Mouse (Mus musculus): ENCODE measurements around the gene Aldh4a1. TPM values are rescaled to one million over a fixed set of nuclear protein-coding genes. Genes with fewer than 3 reads are reported as not detected.

Aldh4a1 gene
- total and polyA plus RNA-seq, 2 experiments from 2014 or later, result 24.9 to 47.7 TPM

DNA sequence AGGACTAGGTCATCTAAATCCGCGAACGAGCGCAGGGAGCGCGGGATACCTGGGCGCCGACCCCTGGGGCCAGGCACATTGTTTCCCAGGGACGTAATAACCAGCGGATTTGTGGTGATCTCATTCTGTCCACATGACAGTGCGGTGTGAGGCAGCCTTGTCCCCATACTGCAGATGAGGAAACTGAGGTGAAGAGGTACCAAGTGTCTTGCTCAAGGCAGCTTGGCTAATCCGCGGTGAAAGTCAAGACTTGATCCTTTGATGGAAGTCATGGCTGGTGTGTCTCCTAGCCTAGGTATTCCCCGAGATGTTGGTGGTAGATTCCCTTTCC lies 47.0 kb upstream of the Aldh4a1 start:
- WGBS, result 7% methylated on average over 14 of the region's 14 CpGs
- TF ChIP-seq CTCF (IDR thresholded peaks at IDR 0.05; ENCODE audit: low read depth) (no peak), EP300 (IDR thresholded peaks at IDR 0.05; ENCODE audit: low read depth) (no peak)
- ATAC-seq (ENCODE audit: insufficient read depth, low read depth) (no peak), DNase-seq (ENCODE audit: low spot score) (peak; percentile 30)
- H3K27ac ChIP-seq (ENCODE audit: low read depth), result peak overlapping the region; percentile 84
- no peaks in the 10 kb centered on the region for H3K36me3 ChIP-seq (replicated peaks; ENCODE audit: control insufficient read depth, insufficient read depth, low read length)
- H3K9me3 ChIP-seq (replicated peaks; ENCODE audit: control insufficient read depth, low read length), result no peaks in the 10 kb centered on the region
- H3K27me3 ChIP-seq (ENCODE audit: control insufficient read depth, insufficient read depth, low read length), result no peaks in the 10 kb centered on the region
- peak overlapping the region; percentile 81 for H3K9ac ChIP-seq (replicated peaks; ENCODE audit: low read depth, low read length)
- peak overlapping the region; percentile 73 for H3K4me3 ChIP-seq (ENCODE audit: low read depth, low read length)
- peak overlapping the region; percentile 95 for H3K4me2 ChIP-seq (ENCODE audit: low read depth, low read length)
- peaks cover 27% of the 10 kb centered on the region for H3K4me1 ChIP-seq (ENCODE audit: control insufficient read depth, insufficient read depth)

DNA sequence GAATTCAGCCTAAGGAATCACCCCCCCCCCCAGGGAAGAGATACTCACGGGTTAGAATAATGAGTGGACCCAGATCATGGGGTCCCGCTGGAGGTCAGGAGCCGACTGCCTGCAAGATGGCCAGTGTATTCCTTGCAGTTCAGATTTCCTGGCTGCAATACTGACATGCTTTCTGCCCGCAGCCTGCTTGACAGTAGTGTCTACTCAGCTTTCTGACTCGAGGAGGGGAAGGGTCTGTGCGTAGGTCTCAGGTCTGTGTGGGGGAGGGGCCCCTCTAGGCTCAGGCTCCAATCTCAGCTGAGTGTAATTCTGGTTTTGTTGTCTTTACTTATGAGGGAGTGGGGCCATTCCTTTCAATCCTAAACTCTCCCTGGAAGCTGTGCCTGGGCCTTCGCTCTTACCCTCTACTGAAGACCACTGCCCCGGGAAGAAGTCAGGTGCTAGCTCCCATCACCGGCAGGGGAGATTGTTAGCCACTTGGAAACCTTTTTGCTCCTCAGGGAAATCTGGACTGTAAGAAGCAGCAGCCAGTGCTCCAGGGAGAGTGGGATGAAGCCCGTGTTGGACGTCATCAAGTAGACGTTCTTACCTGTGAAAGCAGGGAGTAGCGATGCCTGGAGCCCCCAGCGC lies 46.3 kb upstream of the Aldh4a1 start:
- H3K27ac ChIP-seq (ENCODE audit: low read depth), result no peak overlapping the region
- ATAC-seq (ENCODE audit: insufficient read depth, low read depth), result no peak

DNA sequence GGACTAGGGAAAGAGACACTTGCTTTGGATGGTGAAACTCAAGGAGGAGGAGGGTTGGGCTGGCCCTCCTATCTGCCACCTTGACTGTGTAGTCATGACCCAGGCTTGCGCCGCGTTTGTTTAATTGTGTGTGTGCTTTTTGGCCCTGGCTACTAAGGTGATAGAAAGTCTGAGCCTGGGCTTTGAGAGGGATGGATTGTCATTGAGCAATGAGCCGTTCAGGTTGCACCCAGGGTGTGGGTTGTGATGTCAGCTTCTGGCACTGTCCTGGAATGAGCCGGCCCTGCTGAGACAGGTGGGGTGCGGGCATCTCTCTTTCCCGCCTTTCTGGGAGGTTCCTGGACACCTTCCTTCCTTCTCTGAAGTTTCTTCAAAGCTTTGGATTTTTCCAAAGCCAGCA lies 45.7 kb upstream of the Aldh4a1 start:
- Histone ChIP-seq H3K27ac (ENCODE audit: low read depth) (no peak overlapping the region), H3K9ac (replicated peaks; ENCODE audit: low read depth, low read length) (no peak overlapping the region), H3K27me3 (ENCODE audit: control insufficient read depth, insufficient read depth, low read length) (no peaks in the 10 kb centered on the region), H3K4me1 (ENCODE audit: control insufficient read depth, insufficient read depth) (peaks cover 38% of the 10 kb centered on the region), H3K4me2 (ENCODE audit: low read depth, low read length) (peak overlapping the region; percentile 95), H3K36me3 (replicated peaks; ENCODE audit: control insufficient read depth, insufficient read depth, low read length) (no peaks in the 10 kb centered on the region), H3K4me3 (ENCODE audit: low read depth, low read length) (peak overlapping the region; percentile 73), H3K9me3 (replicated peaks; ENCODE audit: control insufficient read depth, low read length) (no peaks in the 10 kb centered on the region)
- ATAC-seq (ENCODE audit: insufficient read depth, low read depth), result no peak
- TF ChIP-seq CTCF (IDR thresholded peaks at IDR 0.05; ENCODE audit: low read depth) (no peak), EP300 (IDR thresholded peaks at IDR 0.05; ENCODE audit: low read depth) (no peak)
- no peak for DNase-seq (ENCODE audit: low spot score)
- WGBS, result 73% methylated on average over 7 of the region's 7 CpGs

More for the DNA sequence above, 46.3 kb upstream of the Aldh4a1 start:
- Histone ChIP-seq H3K27me3 (ENCODE audit: control insufficient read depth, insufficient read depth, low read length) (no peaks in the 10 kb centered on the region), H3K36me3 (replicated peaks; ENCODE audit: control insufficient read depth, insufficient read depth, low read length) (no peaks in the 10 kb centered on the region), H3K9me3 (replicated peaks; ENCODE audit: control insufficient read depth, low read length) (no peaks in the 10 kb centered on the region), H3K4me1 (ENCODE audit: control insufficient read depth, insufficient read depth) (peaks cover 33% of the 10 kb centered on the region), H3K9ac (replicated peaks; ENCODE audit: low read depth, low read length) (0 out of 2 replicates have a peak overlapping the region, but pooled peaks have one; percentile 81), H3K4me2 (ENCODE audit: low read depth, low read length) (peak overlapping the region; percentile 95), H3K4me3 (ENCODE audit: low read depth, low read length) (peak overlapping the region; percentile 73)
- DNase-seq (ENCODE audit: low spot score), result no peak
- no peak for TF ChIP-seq CTCF (IDR thresholded peaks at IDR 0.05; ENCODE audit: low read depth)
- TF ChIP-seq EP300 (IDR thresholded peaks at IDR 0.05; ENCODE audit: low read depth), result no peak
- WGBS, result 52% methylated on average over 14 of the region's 14 CpGs

DNA sequence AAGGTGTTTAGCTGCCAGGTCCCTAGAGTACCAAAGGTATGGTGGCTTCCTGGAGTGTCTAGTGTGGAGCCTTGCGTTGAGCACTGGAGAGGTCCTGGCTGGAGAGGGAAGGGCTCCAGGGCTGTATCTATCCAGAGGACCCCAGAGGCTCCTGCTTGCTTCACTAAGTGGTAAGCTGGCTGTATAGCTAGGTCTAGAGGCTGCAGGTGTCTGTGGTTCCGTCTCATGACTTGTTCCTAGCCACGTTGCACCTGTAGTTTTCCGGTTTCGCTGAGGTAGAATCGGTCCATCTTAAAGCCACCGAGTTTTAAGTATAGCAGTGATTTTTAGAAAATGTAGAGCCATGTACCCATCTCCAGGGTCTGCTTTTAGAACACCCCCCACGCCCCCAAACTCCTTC lies 44.3 kb upstream of the Aldh4a1 start:
- Histone ChIP-seq H3K4me2 (ENCODE audit: low read depth, low read length) (peak overlapping the region; percentile 49), H3K9me3 (replicated peaks; ENCODE audit: control insufficient read depth, low read length) (no peaks in the 10 kb centered on the region), H3K4me1 (ENCODE audit: control insufficient read depth, insufficient read depth) (peaks cover 41% of the 10 kb centered on the region), H3K4me3 (ENCODE audit: low read depth, low read length) (no peak overlapping the region), H3K9ac (replicated peaks; ENCODE audit: low read depth, low read length) (no peak overlapping the region), H3K27me3 (ENCODE audit: control insufficient read depth, insufficient read depth, low read length) (no peaks in the 10 kb centered on the region), H3K36me3 (replicated peaks; ENCODE audit: control insufficient read depth, insufficient read depth, low read length) (no peaks in the 10 kb centered on the region), H3K27ac (ENCODE audit: low read depth) (peak overlapping the region; percentile 87; the same call in 1 of the 2 replicates)
- TF ChIP-seq CTCF (IDR thresholded peaks at IDR 0.05; ENCODE audit: low read depth), result no peak
- TF ChIP-seq EP300 (IDR thresholded peaks at IDR 0.05; ENCODE audit: low read depth), result no peak
- ATAC-seq (ENCODE audit: insufficient read depth, low read depth) (no peak), DNase-seq (ENCODE audit: low spot score) (peak; percentile 2)
- WGBS, result 82% methylated on average over 8 of the region's 8 CpGs

DNA sequence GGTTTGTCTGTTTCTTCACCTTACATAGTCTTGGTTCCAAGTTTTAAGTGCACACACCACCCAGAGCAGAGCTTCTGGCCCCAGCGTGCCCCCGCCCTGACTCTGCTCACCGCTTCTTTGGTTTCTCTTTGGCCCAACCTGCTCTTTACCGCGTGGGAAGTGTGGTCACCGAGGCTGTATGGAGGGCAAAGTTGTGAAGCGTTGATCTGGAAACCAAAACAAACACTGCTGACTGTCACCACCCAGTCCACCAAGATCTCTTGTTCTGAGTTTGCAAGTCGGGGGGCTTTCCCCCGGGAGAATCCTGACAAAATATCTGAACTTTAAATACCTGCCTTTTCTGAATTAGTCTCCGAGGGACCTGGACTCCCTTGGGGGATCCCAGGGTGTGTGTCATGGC lies 43.7 kb upstream of the Aldh4a1 start:
- peak; percentile 16 for DNase-seq (ENCODE audit: low spot score)
- TF ChIP-seq EP300 (IDR thresholded peaks at IDR 0.05; ENCODE audit: low read depth) (no peak), CTCF (IDR thresholded peaks at IDR 0.05; ENCODE audit: low read depth) (no peak)
- WGBS, result 36% methylated on average over 10 of the region's 10 CpGs
- H3K36me3 ChIP-seq (replicated peaks; ENCODE audit: control insufficient read depth, insufficient read depth, low read length), result no peaks in the 10 kb centered on the region
- no peaks in the 10 kb centered on the region for H3K9me3 ChIP-seq (replicated peaks; ENCODE audit: control insufficient read depth, low read length)
- H3K9ac ChIP-seq (replicated peaks; ENCODE audit: low read depth, low read length), result no peak overlapping the region
- H3K27me3 ChIP-seq (ENCODE audit: control insufficient read depth, insufficient read depth, low read length), result no peaks in the 10 kb centered on the region
- ATAC-seq (ENCODE audit: insufficient read depth, low read depth), result no peak
- no peak overlapping the region for H3K4me3 ChIP-seq (ENCODE audit: low read depth, low read length)
- H3K4me1 ChIP-seq (ENCODE audit: control insufficient read depth, insufficient read depth), result peaks cover 42% of the 10 kb centered on the region
- H3K27ac ChIP-seq (ENCODE audit: low read depth), result peak overlapping the region; percentile 87
- H3K4me2 ChIP-seq (ENCODE audit: low read depth, low read length), result peak overlapping the region; percentile 49

DNA sequence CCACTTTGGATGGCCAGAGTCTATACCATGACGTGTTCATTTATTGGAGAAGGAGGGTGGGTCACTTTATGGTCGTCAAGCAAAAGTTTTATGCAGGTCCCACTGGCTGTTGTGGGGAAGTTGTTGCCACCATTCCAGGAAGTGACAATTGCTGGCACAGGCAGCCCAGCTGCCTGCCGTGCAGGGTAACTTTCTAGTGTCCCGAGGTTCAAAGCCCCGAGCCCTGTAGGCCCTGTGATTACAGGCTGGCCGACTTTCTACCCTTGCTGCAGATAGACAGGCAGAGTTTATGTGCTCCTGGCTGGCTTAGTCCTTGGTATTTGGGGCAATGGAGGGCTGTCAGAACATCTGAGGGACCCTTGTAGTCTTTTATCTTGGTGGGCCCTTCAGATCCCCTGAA lies 43.2 kb upstream of the Aldh4a1 start:
- Histone ChIP-seq H3K9me3 (replicated peaks; ENCODE audit: control insufficient read depth, low read length) (no peaks in the 10 kb centered on the region), H3K27me3 (ENCODE audit: control insufficient read depth, insufficient read depth, low read length) (no peaks in the 10 kb centered on the region), H3K4me3 (ENCODE audit: low read depth, low read length) (no peak overlapping the region), H3K27ac (ENCODE audit: low read depth) (peak overlapping the region; percentile 87), H3K4me2 (ENCODE audit: low read depth, low read length) (peak overlapping the region; percentile 49), H3K4me1 (ENCODE audit: control insufficient read depth, insufficient read depth) (peaks cover 42% of the 10 kb centered on the region), H3K36me3 (replicated peaks; ENCODE audit: control insufficient read depth, insufficient read depth, low read length) (no peaks in the 10 kb centered on the region), H3K9ac (replicated peaks; ENCODE audit: low read depth, low read length) (no peak overlapping the region)
- WGBS, result 48% methylated on average over 6 of the region's 6 CpGs
- ATAC-seq (ENCODE audit: insufficient read depth, low read depth) (no peak), DNase-seq (ENCODE audit: low spot score) (peak; percentile 5)
- TF ChIP-seq EP300 (IDR thresholded peaks at IDR 0.05; ENCODE audit: low read depth) (no peak), CTCF (IDR thresholded peaks at IDR 0.05; ENCODE audit: low read depth) (no peak)

Data from heart, postnatal 0 days (tissue).